Mouse (Mus musculus): Measurements from ENCODE around the gene Glt8d2. TPM values are rescaled to one million over a fixed set of nuclear protein-coding genes. Genes with fewer than 3 reads are reported as not detected.

Glt8d2 gene
- polyA plus RNA-seq (2015; fragmentation: Nextera tagmentation; extraction: Ambion mirVana) = 3.8 and 4.6 TPM in 2 replicates

DNA sequence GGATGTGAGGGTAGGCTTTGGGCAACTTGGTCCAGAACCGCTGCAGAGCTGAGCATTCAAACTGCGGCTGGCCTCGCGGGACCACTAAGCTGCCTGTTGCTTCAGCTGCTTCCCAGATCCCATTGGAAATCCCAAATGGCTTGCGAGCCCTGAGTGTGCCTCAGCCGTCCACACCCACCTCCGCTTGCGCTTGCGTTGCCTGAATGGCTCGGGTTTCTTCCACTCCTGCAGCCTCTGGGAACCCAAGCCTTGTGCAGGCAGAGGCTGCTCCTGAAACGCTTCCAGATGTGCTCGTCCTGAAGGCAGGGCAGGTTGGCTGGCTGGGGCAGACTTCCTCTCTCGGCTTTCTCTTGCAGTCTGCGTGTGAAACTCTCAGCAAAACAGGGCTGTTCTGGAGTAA lies at the start of gene Glt8d2:
Gene Glt8d2, minus strand, starts transcription at position 157 of the 400 bp plus-strand sequence.
- Histone ChIP-seq H3K4me2 (peak within 1 kb of the TSS; percentile 62), H3K36me3 (no peaks in the 10 kb centered on the region), H3K9me3 (replicated peaks) (no peaks in the 10 kb centered on the region), H3K27me3 (peaks cover 3% of the 10 kb centered on the region; the same call in 1 of the 2 replicates), H3K9ac (peak within 1 kb of the TSS; percentile 44; the same call in 1 of the 2 replicates), H3K4me3 (peak within 1 kb of the TSS; percentile 38), H3K27ac (peak within 1 kb of the TSS; percentile 62), H3K4me1 (replicated peaks) (peaks cover 17% of the 10 kb centered on the region)
- peak; percentile 67; the same call in 1 of the 2 replicates for ATAC-seq (replicated peaks; ENCODE audit: insufficient number of reproducible peaks, insufficient read depth, low FRiP score, low read depth)
- WGBS = 4% methylated on average over 14 of the region's 14 CpGs

DNA sequence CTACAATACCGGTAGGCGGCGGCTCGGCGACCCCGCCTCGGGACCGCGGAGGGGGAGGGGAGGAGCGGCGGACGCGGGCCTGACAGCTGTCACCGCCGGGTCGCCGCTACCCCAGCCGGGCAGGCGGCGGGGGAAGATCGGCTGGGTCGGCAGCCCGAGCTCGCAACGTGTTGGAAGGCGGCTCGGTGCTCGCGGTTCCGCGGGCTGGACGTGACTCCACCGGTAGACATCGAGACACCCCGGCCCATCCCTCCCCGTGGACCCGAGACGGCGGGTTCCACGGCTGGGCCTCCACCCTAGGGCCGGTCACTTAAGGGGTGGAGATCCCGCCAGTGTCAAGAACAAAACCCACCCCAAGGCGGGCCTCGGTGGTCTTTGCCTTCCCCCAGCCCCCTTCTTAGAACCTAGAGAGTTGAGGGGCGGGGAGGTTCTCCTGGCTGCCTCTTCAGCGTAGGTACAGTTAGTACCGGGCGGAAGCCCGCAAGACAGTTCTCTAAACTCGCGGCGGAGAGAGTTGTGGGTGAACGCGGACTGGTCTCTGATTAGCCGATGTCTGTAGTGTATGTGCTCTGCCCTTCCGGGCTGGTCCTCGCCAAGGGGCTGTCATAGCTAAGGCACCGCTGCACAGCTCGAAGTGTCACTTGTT lies 9.0 kb upstream of the Glt8d2 start:
- Histone ChIP-seq H3K4me2 (peak overlapping the region; percentile 83), H3K9me3 (replicated peaks) (no peaks in the 10 kb centered on the region), H3K9ac (peak overlapping the region; percentile 79), H3K4me3 (peak overlapping the region; percentile 81), H3K27me3 (no peaks in the 10 kb centered on the region), H3K27ac (peak overlapping the region; percentile 66), H3K36me3 (peaks cover 15% of the 10 kb centered on the region), H3K4me1 (replicated peaks) (peaks cover 23% of the 10 kb centered on the region)
- WGBS = 0% methylated on average over 56 of the region's 59 CpGs
- peak; percentile 68 for ATAC-seq (replicated peaks; ENCODE audit: insufficient number of reproducible peaks, insufficient read depth, low FRiP score, low read depth)

GRCm38 (mm10) chr10:82698712-82699261 lies 8.3 kb upstream of the Glt8d2 start:
- Histone ChIP-seq H3K4me3 (peak overlapping the region; percentile 81), H3K27me3 (no peaks in the 10 kb centered on the region), H3K27ac (peak overlapping the region; percentile 66), H3K36me3 (peaks cover 11% of the 10 kb centered on the region), H3K4me1 (replicated peaks) (peaks cover 23% of the 10 kb centered on the region), H3K9ac (peak overlapping the region; percentile 79), H3K9me3 (replicated peaks) (no peaks in the 10 kb centered on the region), H3K4me2 (peak overlapping the region; percentile 83)
- peak; percentile 94 for ATAC-seq (replicated peaks; ENCODE audit: insufficient number of reproducible peaks, insufficient read depth, low FRiP score, low read depth)
- WGBS = under 1% methylated on average over 41 of the region's 42 CpGs

DNA sequence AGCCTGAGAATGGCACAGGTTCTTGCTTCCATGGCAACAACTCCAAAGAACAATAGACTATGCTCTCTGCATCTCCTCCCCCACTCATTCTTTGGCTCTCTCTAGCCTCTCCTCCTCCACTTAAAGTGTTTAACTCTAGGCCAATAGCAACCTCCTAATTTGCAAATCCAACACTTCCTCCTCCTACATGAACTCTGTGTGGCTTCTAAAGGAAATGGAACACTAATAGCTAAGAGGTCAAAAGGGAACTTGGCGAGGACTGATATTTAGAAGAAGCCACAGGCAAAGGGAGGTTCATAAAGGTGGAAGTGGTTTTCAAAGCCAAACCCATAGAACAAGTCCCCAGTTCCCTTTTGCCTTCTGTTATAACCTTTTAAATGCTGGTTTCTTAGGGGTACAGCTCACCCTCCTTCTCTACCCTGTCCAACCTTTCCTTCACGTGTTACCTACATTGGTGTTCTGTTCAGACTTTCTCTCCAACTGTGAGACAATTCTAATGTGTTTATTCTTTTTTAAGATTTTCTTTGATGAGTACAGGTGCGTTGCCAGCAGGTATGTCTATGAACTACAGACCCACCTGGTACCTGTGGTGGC lies 7.0 kb upstream of the Glt8d2 start:
- H3K9ac ChIP-seq = no peak overlapping the region
- no peak for ATAC-seq (replicated peaks; ENCODE audit: insufficient number of reproducible peaks, insufficient read depth, low FRiP score, low read depth)
- H3K27ac ChIP-seq = peak overlapping the region; percentile 67
- peaks cover 23% of the 10 kb centered on the region for H3K4me1 ChIP-seq (replicated peaks)
- no peaks in the 10 kb centered on the region for H3K9me3 ChIP-seq (replicated peaks)
- no peak overlapping the region for H3K4me3 ChIP-seq
- no peaks in the 10 kb centered on the region for H3K27me3 ChIP-seq
- H3K4me2 ChIP-seq = no peak overlapping the region
- peaks cover 11% of the 10 kb centered on the region for H3K36me3 ChIP-seq
- 64% methylated on average over 3 of the region's 3 CpGs for WGBS

DNA sequence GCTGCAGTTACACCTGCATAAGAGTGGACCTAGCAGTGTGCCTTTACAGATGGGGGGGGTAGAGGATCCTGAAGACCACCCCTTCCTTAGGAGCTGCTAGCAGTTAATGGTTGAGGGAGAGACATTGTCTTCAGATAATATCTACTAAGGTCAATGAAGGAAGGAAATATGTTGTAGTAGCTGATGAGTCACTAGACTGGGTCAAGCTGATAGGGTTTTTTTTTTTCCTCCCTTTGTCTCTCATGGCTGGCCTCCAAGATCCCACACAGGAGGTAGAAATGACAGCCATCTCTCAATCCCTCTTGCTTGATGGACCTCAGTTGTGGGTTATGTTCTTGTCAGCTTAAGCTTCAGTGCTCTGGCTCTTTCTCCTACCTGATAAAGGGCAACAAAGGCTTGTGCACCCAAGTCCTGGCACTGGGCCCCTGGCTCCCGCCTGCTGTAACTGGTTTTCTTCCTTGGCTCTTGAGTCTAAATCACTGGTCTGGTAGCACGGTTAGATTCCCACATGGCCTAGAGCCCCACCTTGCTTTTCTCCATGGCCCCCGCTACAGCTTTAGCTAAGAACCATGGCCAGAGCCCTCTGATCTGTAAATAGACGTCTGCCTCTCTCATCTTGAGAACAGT lies 6.1 kb upstream of the Glt8d2 start:
- peak overlapping the region; percentile 67 for H3K27ac ChIP-seq
- H3K9me3 ChIP-seq (replicated peaks) = no peaks in the 10 kb centered on the region
- H3K4me3 ChIP-seq = no peak overlapping the region
- peaks cover 23% of the 10 kb centered on the region for H3K4me1 ChIP-seq (replicated peaks)
- no peaks in the 10 kb centered on the region for H3K27me3 ChIP-seq
- no peak overlapping the region for H3K9ac ChIP-seq
- no peak overlapping the region for H3K4me2 ChIP-seq
- 49% methylated on average over 4 of the region's 4 CpGs for WGBS
- H3K36me3 ChIP-seq = peaks cover 5% of the 10 kb centered on the region; the same call in 1 of the 2 replicates
- ATAC-seq (replicated peaks; ENCODE audit: insufficient number of reproducible peaks, insufficient read depth, low FRiP score, low read depth) = no peak

- no peak within 1 kb of the TSS for H3K4me3 ChIP-seq
- H3K27ac ChIP-seq = peak within 1 kb of the TSS; percentile 67
- no peak within 1 kb of the TSS for H3K4me2 ChIP-seq
- no peaks in the 10 kb centered on the region for H3K36me3 ChIP-seq
- no peak within 1 kb of the TSS for H3K9ac ChIP-seq
- no peaks in the 10 kb centered on the region for H3K27me3 ChIP-seq
- no peak for ATAC-seq (replicated peaks; ENCODE audit: insufficient number of reproducible peaks, insufficient read depth, low FRiP score, low read depth)
- WGBS = 64% methylated on average over 5 of the region's 5 CpGs
- H3K9me3 ChIP-seq (replicated peaks) = no peaks in the 10 kb centered on the region
- peaks cover 20% of the 10 kb centered on the region for H3K4me1 ChIP-seq (replicated peaks)
These were observed 5.5 kb upstream of the Glt8d2 start, which contains the start of gene Hcfc2 for GRCm38 (mm10) chr10:82695956-82696355. TSS of gene Hcfc2 (plus strand) at chr10:82696160.

DNA sequence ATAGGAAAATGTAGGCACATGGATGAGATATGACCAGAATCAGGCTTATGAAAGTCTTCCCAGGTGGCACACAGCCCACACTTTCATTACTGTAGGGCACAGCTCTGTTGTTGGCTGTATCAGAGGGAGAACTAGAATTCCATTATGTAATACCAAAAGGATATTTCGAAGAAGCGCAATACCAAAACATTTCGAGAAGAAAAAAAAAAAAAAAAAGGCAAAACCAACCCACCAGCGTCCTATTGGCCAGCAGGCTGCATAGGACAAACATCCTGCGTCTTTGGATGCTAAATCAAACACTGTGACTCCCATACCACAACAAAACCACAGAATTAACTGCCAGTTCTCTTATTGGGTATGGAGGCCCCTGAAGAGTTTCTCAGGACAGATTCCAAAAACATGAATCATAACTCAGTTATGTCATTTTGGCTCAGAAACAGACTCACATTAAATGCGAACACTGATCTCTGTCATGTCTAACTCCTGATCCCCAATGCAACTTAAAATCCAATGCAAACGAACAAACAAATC lies 704 bp downstream of the Glt8d2 start:
- 49% methylated on average over 7 of the region's 7 CpGs for WGBS
- H3K4me1 ChIP-seq (replicated peaks) = peaks cover 17% of the 10 kb centered on the region
- H3K9me3 ChIP-seq (replicated peaks) = no peaks in the 10 kb centered on the region
- peak overlapping the region; percentile 62 for H3K4me2 ChIP-seq
- no peaks in the 10 kb centered on the region for H3K36me3 ChIP-seq
- H3K27me3 ChIP-seq = peaks cover 3% of the 10 kb centered on the region; the same call in 1 of the 2 replicates
- peak overlapping the region; percentile 38 for H3K4me3 ChIP-seq
- peak overlapping the region; percentile 44; the same call in 1 of the 2 replicates for H3K9ac ChIP-seq
- ATAC-seq (replicated peaks; ENCODE audit: insufficient number of reproducible peaks, insufficient read depth, low FRiP score, low read depth) = no peak
- peak overlapping the region; percentile 62 for H3K27ac ChIP-seq

GRCm38 (mm10) chr10:82685440-82685839 lies 5.0 kb downstream of the Glt8d2 start:
- H3K4me2 ChIP-seq = no peak overlapping the region
- H3K9me3 ChIP-seq (replicated peaks) = no peaks in the 10 kb centered on the region
- H3K36me3 ChIP-seq = no peaks in the 10 kb centered on the region
- no peak overlapping the region for H3K4me3 ChIP-seq
- no peak overlapping the region for H3K27ac ChIP-seq
- H3K9ac ChIP-seq = no peak overlapping the region
- H3K27me3 ChIP-seq = peaks cover 3% of the 10 kb centered on the region; the same call in 1 of the 2 replicates
- H3K4me1 ChIP-seq (replicated peaks) = peaks cover 11% of the 10 kb centered on the region
- 36% methylated on average over 2 of the region's 2 CpGs for WGBS
- no peak for ATAC-seq (replicated peaks; ENCODE audit: insufficient number of reproducible peaks, insufficient read depth, low FRiP score, low read depth)

- Histone ChIP-seq H3K4me3 (no peak overlapping the region), H3K27ac (no peak overlapping the region), H3K27me3 (no peaks in the 10 kb centered on the region), H3K9ac (no peak overlapping the region), H3K9me3 (replicated peaks) (no peaks in the 10 kb centered on the region), H3K4me1 (replicated peaks) (no peaks in the 10 kb centered on the region), H3K4me2 (no peak overlapping the region), H3K36me3 (no peaks in the 10 kb centered on the region)
- 81% methylated on average over 7 of the region's 7 CpGs for WGBS
- no peak for ATAC-seq (replicated peaks; ENCODE audit: insufficient number of reproducible peaks, insufficient read depth, low FRiP score, low read depth)
These were observed 8.8 kb downstream of the Glt8d2 start for GRCm38 (mm10) chr10:82681639-82682038.

DNA sequence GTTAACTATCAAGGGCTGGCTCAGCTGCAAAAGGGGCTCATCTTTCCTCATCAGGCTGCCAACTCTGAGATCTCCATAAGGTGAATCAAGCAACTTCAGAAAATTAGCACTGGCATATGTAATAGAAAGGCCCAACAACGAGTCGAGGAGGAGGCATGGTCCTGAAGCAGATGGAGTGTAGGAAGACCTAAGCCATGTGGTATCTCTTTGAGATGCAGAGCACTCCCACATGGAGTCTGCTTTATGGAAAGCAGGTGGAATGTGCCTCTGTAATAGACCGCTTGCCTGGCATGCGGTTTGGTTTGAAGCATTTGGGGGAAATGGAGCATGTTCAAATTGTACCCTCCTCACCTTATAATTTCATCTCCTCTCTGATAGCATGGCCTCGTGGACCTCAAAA lies 9.7 kb downstream of the Glt8d2 start:
- ATAC-seq (replicated peaks; ENCODE audit: insufficient number of reproducible peaks, insufficient read depth, low FRiP score, low read depth) = no peak
- no peaks in the 10 kb centered on the region for H3K36me3 ChIP-seq
- H3K9ac ChIP-seq = no peak overlapping the region
- no peaks in the 10 kb centered on the region for H3K4me1 ChIP-seq (replicated peaks)
- H3K4me2 ChIP-seq = no peak overlapping the region
- H3K27ac ChIP-seq = no peak overlapping the region
- H3K9me3 ChIP-seq (replicated peaks) = no peaks in the 10 kb centered on the region
- no peaks in the 10 kb centered on the region for H3K27me3 ChIP-seq
- 88% methylated on average over 5 of the region's 5 CpGs for WGBS
- no peak overlapping the region for H3K4me3 ChIP-seq

- no peaks in the 10 kb centered on the region for H3K4me1 ChIP-seq (replicated peaks)
- no peak overlapping the region for H3K4me2 ChIP-seq
- 73% methylated on average over 6 of the region's 6 CpGs for WGBS
- no peaks in the 10 kb centered on the region for H3K27me3 ChIP-seq
- no peak overlapping the region for H3K4me3 ChIP-seq
- ATAC-seq (replicated peaks; ENCODE audit: insufficient number of reproducible peaks, insufficient read depth, low FRiP score, low read depth) = no peak
- H3K9ac ChIP-seq = no peak overlapping the region
- H3K36me3 ChIP-seq = no peaks in the 10 kb centered on the region
- H3K9me3 ChIP-seq (replicated peaks) = no peaks in the 10 kb centered on the region
- no peak overlapping the region for H3K27ac ChIP-seq
These were observed 13.5 kb downstream of the Glt8d2 start for GRCm38 (mm10) chr10:82676949-82677348.
